Mouse (Mus musculus) left cerebral cortex, postnatal 14 days (tissue): ENCODE measurements around the gene Rtraf. TPM values are rescaled to one million over a fixed set of nuclear protein-coding genes. Genes with fewer than 3 reads are reported as not detected.

Experiments used
- DNase-seq, 2 experiments: peaks; one replicate each; pipeline ENCODE4 v3.0.0; 2021 to 2022; ENCODE audit warnings: low spot score in 2 of 2, mixed read lengths in 1 of 2
- intact Hi-C: fragments of 180-260 bp; cut with DNase I; formaldehyde crosslinking; loops from one replicate; pipeline ENCODE4 v1.15.1; 2025
- total RNA-seq, 2 experiments: library from RNA; stranded (reverse); gene quantifications; 2 replicates each; pipeline ENCODE4 v1.2.3; 2021

The Rtraf gene
- total RNA-seq, 2 experiments from 2014 or later = 44.7 to 46.0 TPM

GRCm38 (mm10) chr14:19765539-19766379, 57.9 kb downstream of the Rtraf start:
- intact Hi-C loops = no loop called here
- DNase-seq = no peak

GRCm38 (mm10) chr14:19764331-19764730, 59.3 kb downstream of the Rtraf start:
- intact Hi-C loops = no loop called here
- DNase-seq = no peak

- intact Hi-C loops = no loop called here
- DNase-seq = no peak
Observed at GRCm38 (mm10) chr14:19763527-19763926, 60.1 kb downstream of the Rtraf start.

GRCm38 (mm10) chr14:19762014-19762413, 61.6 kb downstream of the Rtraf start:
- DNase-seq = no peak
- intact Hi-C loops = no loop called here

Other genes starting within 250 kb of the Rtraf start
- 1 to 10 TPM; 2.3 to 3.3 TPM for gene Gm2237, start 238.7 kb downstream of the Rtraf start, total RNA-seq
- not detected for gene Gm5458, start 221.2 kb downstream of the Rtraf start, total RNA-seq
- gene Nid2, start 72.6 kb downstream of the Rtraf start, total RNA-seq = 10 to 100 TPM; 11.0 to 12.7 TPM
- 100 to 1,000 TPM; 346 to 354 TPM for gene Gng2, start 153.8 kb upstream of the Rtraf start, total RNA-seq